Mouse (Mus musculus) lung, embryonic 14.5 days (tissue): Measurements from ENCODE around the gene Kdm5c. TPM values are rescaled to one million over a fixed set of nuclear protein-coding genes. Genes with fewer than 3 reads are reported as not detected.

Experiments used
- ATAC-seq: fragments of 200-750 bp; cut with Nextera tagmentation; 2 replicates; pipeline ENCODE4 v1.8.0; 2017; ENCODE audit warnings: mild to moderate bottlenecking, moderate TSS enrichment, moderate library complexity; ENCODE audit not compliant: insufficient read depth
- DNase-seq: peaks from one replicate; pipeline ENCODE4 v3.0.0-alpha.2; 2015
- H3K27ac ChIP-seq: fragments of 300-500 bp; sonication (generic); 2 replicates; pipeline ENCODE4 v1.5.1; 2014; ENCODE audit warnings: low read depth, mild to moderate bottlenecking, moderate library complexity
- H3K27me3 ChIP-seq: fragments of 300-500 bp; sonication (generic); 2 replicates; pipeline ENCODE4 v1.6.1; 2014; ENCODE audit warnings: low read length, control low read depth; ENCODE audit not compliant: insufficient read depth
- H3K36me3 ChIP-seq: fragments of 300-500 bp; sonication (generic); 2 replicates; pipeline ENCODE4 v1.6.1; 2014; ENCODE audit warnings: control low read depth; ENCODE audit not compliant: insufficient read depth
- H3K4me1 ChIP-seq: fragments of 300-500 bp; sonication (generic); 2 replicates; pipeline ENCODE4 v1.6.1; 2014; ENCODE audit warnings: antibody characterized with exemption, control low read depth; ENCODE audit not compliant: insufficient read depth
- H3K4me2 ChIP-seq: fragments of 300-500 bp; sonication (generic); 2 replicates; pipeline ENCODE4 v1.6.1; 2014; ENCODE audit warnings: mild to moderate bottlenecking
- H3K4me3 ChIP-seq: fragments of 300-500 bp; sonication (generic); 2 replicates; pipeline ENCODE4 v1.5.1; 2014; ENCODE audit warnings: low read depth, low read length
- H3K9ac ChIP-seq: fragments of 300-500 bp; sonication (generic); 2 replicates; pipeline ENCODE4 v1.6.1; 2014
- H3K9me3 ChIP-seq: fragments of 300-500 bp; sonication (generic); 2 replicates; pipeline ENCODE4 v1.6.1; 2016; ENCODE audit warnings: low read depth, low read length, control low read depth
- CTCF ChIP-seq: IDR thresholded peaks from 2 replicates; pipeline ENCODE4 v1.5.1; 2016; ENCODE audit warnings: antibody characterized with exemption, low read depth
- WGBS: fragments of 180-500 bp; shearing (Covaris S2); extraction: QIAGEN DNeasy Blood & Tissue Kit; methylation state at CpG from one replicate; pipeline ENCODE4 v1.1.7; 2014; 5-methylcytosine and 5-hydroxymethylcytosine counted together
- polyA plus RNA-seq: library from polyadenylated mRNA; unstranded; fragments of >200 nt; fragmentation: Nextera tagmentation; extraction: Ambion mirVana; gene quantifications from 2 replicates; pipeline ENCODE4 v1.2.1, GENCODE M21; 2014

Kdm5c gene
- 34.0 and 50.5 TPM in 2 replicates for polyA plus RNA-seq

GRCm38 (mm10) chrX:152232781-152233763 lies at the start of gene Kdm5c:
Gene Kdm5c (plus strand): TSS chrX:152233020.
- DNase-seq (peak; percentile 99), ATAC-seq (peak; percentile 99)
- TF ChIP-seq CTCF = no peak
- H3K36me3 ChIP-seq = peaks cover 10% of the 10 kb centered on the region; the same call in 1 of the 2 replicates
- peak within 1 kb of the TSS; percentile 69 for H3K4me2 ChIP-seq
- no peaks in the 10 kb centered on the region for H3K9me3 ChIP-seq
- peak within 1 kb of the TSS; percentile 76 for H3K9ac ChIP-seq
- no peaks in the 10 kb centered on the region for H3K4me1 ChIP-seq
- 1% methylated on average over 63 of the region's 69 CpGs for WGBS
- H3K27me3 ChIP-seq = no peaks in the 10 kb centered on the region
- H3K4me3 ChIP-seq = peak within 1 kb of the TSS; percentile 57
- H3K27ac ChIP-seq = peak within 1 kb of the TSS; percentile 67; the same call in 1 of the 2 replicates

- peaks cover 2% of the 10 kb centered on the region; the same call in 1 of the 2 replicates for H3K27me3 ChIP-seq
- no peak overlapping the region for H3K9ac ChIP-seq
- H3K27ac ChIP-seq = no peak overlapping the region
- H3K36me3 ChIP-seq = no peaks in the 10 kb centered on the region
- no peak for DNase-seq
- ATAC-seq = no peak
- no peaks in the 10 kb centered on the region for H3K4me1 ChIP-seq
- no peak overlapping the region for H3K4me3 ChIP-seq
- H3K9me3 ChIP-seq = no peaks in the 10 kb centered on the region
- H3K4me2 ChIP-seq = no peak overlapping the region
- TF ChIP-seq CTCF = no peak
These were observed 45.7 kb upstream of the Kdm5c start for GRCm38 (mm10) chrX:152187151-152187550.

GRCm38 (mm10) chrX:152191266-152191665 lies 41.6 kb upstream of the Kdm5c start:
- no peak for DNase-seq
- Histone ChIP-seq H3K36me3 (no peaks in the 10 kb centered on the region), H3K27me3 (peaks cover 8% of the 10 kb centered on the region), H3K9ac (no peak overlapping the region), H3K4me1 (no peaks in the 10 kb centered on the region), H3K4me2 (no peak overlapping the region), H3K4me3 (no peak overlapping the region), H3K27ac (no peak overlapping the region), H3K9me3 (no peaks in the 10 kb centered on the region)
- ATAC-seq = no peak
- no peak for TF ChIP-seq CTCF
- WGBS = 61% methylated on average over 1 of the region's 1 CpGs

- peaks cover 26% of the 10 kb centered on the region; the same call in 1 of the 2 replicates for H3K27me3 ChIP-seq
These were observed 34.8 kb upstream of the Kdm5c start for GRCm38 (mm10) chrX:152197814-152198648.

GRCm38 (mm10) chrX:152201737-152202421 lies 30.9 kb upstream of the Kdm5c start:
- Histone ChIP-seq H3K4me1 (no peaks in the 10 kb centered on the region), H3K9me3 (no peaks in the 10 kb centered on the region), H3K4me2 (no peak overlapping the region), H3K4me3 (no peak overlapping the region), H3K36me3 (no peaks in the 10 kb centered on the region), H3K9ac (no peak overlapping the region), H3K27ac (no peak overlapping the region), H3K27me3 (peaks cover 30% of the 10 kb centered on the region; the same call in 1 of the 2 replicates)
- DNase-seq (no peak), ATAC-seq (no peak)
- no peak for TF ChIP-seq CTCF
- 25% methylated on average over 4 of the region's 4 CpGs for WGBS

More at GRCm38 (mm10) chrX:152197814-152198648, 34.8 kb upstream of the Kdm5c start:
- no peaks in the 10 kb centered on the region for H3K36me3 ChIP-seq
- H3K4me1 ChIP-seq = no peaks in the 10 kb centered on the region
- DNase-seq (no peak), ATAC-seq (no peak)
- H3K27ac ChIP-seq = no peak overlapping the region
- no peak overlapping the region for H3K9ac ChIP-seq
- H3K4me2 ChIP-seq = no peak overlapping the region
- 94% methylated on average over 1 of the region's 1 CpGs for WGBS
- H3K4me3 ChIP-seq = no peak overlapping the region
- no peak for TF ChIP-seq CTCF
- H3K9me3 ChIP-seq = no peaks in the 10 kb centered on the region

- no peak overlapping the region for H3K27ac ChIP-seq
- H3K9ac ChIP-seq = no peak overlapping the region
- WGBS = 35% methylated on average over 8 of the region's 8 CpGs
- DNase-seq (no peak), ATAC-seq (no peak)
- H3K4me1 ChIP-seq = no peaks in the 10 kb centered on the region
- no peak overlapping the region for H3K4me2 ChIP-seq
- peaks cover 26% of the 10 kb centered on the region; the same call in 1 of the 2 replicates for H3K27me3 ChIP-seq
- H3K36me3 ChIP-seq = no peaks in the 10 kb centered on the region
- TF ChIP-seq CTCF = no peak
- H3K4me3 ChIP-seq = no peak overlapping the region
- H3K9me3 ChIP-seq = no peaks in the 10 kb centered on the region
These were observed 30.3 kb upstream of the Kdm5c start for GRCm38 (mm10) chrX:152202422-152203103.
